Mouse (Mus musculus) CD4-positive, CD25-positive, alpha-beta regulatory T cell, adult 2 months (primary cell): ENCODE measurements around the gene Mapk3.
"Not testable (repeated sequence)": the region's sequence is repeated elsewhere in the genome, so short reads cannot be mapped to it uniquely, and the experiment has no call there.

Experiments used
- DNase-seq: peaks from one replicate; pipeline ENCODE4 v3.0.0-alpha.2; 2012; ENCODE audit warnings: low read depth, low spot score

The Mapk3 gene

GRCm38 (mm10) chr7:126759050-126759671 is at the start of gene Mapk3:
TSS of gene Mapk3 (plus strand) at chr7:126759601.
- peak; percentile 96 for DNase-seq

DNA sequence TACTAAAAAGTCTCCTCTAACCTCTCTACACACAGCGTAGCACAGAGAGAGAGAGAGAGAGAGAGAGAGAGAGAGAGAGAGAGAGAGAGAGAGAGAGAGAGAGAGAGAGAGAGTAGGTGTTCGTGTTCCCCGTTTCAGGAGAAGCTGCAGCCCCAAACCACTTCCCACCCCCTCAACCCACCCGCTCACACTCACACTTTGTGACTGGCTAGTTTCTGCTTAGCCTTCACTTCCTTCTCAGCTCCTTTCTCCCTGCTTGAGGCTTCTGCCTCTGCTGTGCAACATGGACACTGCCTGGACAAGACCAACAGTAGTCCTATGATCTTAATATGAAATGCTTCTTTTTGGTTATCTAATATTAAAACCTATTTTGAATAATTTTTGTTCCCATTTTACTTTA is 49.1 kb upstream of the Mapk3 start:
- no peak for DNase-seq

- no peak for DNase-seq
Measured at GRCm38 (mm10) chr7:126711910-126712309, 47.5 kb upstream of the Mapk3 start.

- no peak for DNase-seq
Measured at GRCm38 (mm10) chr7:126715679-126716078, 43.7 kb upstream of the Mapk3 start.

- no peak for DNase-seq
Measured at GRCm38 (mm10) chr7:126717566-126717965, 41.8 kb upstream of the Mapk3 start.

DNA sequence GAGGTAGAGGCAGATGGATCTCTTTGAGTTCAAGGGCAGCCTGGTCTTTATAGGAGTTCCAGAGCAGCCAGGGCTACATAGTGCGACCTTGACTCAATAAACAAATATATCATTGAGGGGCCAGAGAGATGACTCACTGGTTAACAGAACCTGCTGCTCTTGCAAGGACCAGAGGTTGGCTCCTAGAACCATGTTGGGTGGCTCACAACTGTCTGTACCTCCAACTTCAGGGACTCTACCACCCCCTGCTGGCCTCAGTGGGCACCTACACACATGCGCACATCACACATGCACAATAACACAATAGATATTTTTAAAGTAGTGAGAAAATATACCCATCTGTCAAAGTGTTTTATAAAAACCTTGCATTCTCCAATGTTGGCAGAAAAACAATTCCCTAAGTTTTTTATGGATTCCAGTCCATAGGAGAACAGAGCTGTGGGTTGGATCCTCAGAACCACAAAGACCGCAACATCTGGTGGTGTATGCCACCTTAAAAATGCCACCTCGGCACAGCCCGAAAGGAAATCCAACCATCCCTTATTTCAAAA is 40.5 kb upstream of the Mapk3 start:
- peak; percentile 63 for DNase-seq

- no peak for DNase-seq
Measured at GRCm38 (mm10) chr7:126721635-126722034, 37.8 kb upstream of the Mapk3 start.

GRCm38 (mm10) chr7:126725077-126725476 is 34.3 kb upstream of the Mapk3 start:
- no peak for DNase-seq

GRCm38 (mm10) chr7:126725667-126726066 is 33.7 kb upstream of the Mapk3 start:
- DNase-seq: no peak

GRCm38 (mm10) chr7:126730256-126730789 is 29.1 kb upstream of the Mapk3 start:
- DNase-seq: not testable (repeated sequence)

GRCm38 (mm10) chr7:126736122-126736521 is 23.3 kb upstream of the Mapk3 start:
- DNase-seq: no peak

GRCm38 (mm10) chr7:126739551-126739950 is 19.9 kb upstream of the Mapk3 start:
- DNase-seq: no peak

DNA sequence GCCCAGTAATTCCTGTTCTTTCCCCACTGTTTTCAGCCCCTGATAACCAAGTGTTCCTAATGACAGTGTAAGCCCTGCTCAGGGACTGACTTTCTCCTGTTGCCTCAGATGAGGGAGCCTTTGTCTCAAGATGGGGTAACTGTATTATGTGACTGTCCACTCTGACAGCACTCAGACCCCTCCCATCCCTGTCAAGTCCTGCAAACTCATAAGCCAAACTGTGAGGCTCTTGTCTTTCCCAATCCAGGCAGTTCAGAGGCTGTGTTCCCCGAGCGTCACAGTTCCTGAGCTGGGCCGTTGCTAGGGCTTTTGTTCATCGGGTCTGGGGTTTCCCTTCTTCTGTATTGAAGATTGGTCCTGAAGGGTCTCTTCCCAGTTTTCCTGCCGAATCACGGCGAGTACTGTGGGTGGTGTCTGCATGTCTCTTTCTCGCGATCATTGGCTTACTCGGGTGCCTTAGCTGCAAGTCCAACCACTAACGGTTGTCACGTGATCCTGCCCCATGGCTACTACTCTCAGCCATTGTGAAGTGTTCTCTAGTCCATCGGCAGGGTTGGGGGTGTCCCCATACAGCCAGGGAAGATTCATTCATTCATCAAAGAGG is 19.2 kb upstream of the Mapk3 start:
- DNase-seq: no peak

- no peak for DNase-seq
Measured at GRCm38 (mm10) chr7:126740977-126741376, 18.4 kb upstream of the Mapk3 start.

GRCm38 (mm10) chr7:126741452-126741851 is 17.9 kb upstream of the Mapk3 start:
- DNase-seq: no peak

GRCm38 (mm10) chr7:126741964-126742482 is 17.4 kb upstream of the Mapk3 start:
- DNase-seq: no peak

DNA sequence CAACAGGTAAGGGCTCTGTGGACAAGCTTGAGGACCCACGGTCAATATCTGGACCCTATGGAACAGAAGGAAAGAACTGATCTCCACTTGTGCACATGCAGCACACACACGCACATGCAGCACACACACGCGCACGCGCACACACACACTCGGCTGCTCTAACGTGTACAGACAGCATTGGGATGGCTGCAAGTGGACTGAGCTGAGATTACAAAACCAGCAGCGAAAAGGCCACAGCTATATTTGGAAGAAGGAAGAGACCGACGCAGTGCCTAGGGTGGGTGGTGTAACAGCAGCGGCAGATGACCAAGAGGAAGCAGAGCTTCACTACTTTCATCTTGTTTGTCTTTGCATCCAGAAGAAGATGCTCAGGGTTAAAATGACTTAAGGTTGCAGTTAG is 13.3 kb upstream of the Mapk3 start:
- DNase-seq: no peak

DNA sequence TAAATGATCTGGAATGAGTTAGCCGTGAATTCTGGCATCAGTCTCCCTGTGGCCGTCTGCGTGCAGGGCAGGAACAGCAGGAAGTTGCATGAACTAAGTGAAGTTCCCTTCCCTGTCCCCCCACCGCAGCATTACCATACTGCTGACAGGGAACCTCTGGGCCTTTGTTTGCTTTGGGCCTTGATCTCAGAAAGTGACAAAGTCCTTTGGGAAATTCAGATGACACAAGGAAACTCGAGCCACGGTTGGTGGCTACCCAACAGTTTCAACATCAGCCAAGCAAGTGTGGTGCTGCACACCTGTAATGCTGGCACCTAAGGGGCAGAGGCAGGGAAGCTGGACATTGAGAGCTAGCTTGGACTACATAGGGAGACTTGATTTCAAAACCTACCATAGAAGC is 12.6 kb upstream of the Mapk3 start:
- no peak for DNase-seq

GRCm38 (mm10) chr7:126748824-126749223 is 10.6 kb upstream of the Mapk3 start:
- no peak for DNase-seq

DNA sequence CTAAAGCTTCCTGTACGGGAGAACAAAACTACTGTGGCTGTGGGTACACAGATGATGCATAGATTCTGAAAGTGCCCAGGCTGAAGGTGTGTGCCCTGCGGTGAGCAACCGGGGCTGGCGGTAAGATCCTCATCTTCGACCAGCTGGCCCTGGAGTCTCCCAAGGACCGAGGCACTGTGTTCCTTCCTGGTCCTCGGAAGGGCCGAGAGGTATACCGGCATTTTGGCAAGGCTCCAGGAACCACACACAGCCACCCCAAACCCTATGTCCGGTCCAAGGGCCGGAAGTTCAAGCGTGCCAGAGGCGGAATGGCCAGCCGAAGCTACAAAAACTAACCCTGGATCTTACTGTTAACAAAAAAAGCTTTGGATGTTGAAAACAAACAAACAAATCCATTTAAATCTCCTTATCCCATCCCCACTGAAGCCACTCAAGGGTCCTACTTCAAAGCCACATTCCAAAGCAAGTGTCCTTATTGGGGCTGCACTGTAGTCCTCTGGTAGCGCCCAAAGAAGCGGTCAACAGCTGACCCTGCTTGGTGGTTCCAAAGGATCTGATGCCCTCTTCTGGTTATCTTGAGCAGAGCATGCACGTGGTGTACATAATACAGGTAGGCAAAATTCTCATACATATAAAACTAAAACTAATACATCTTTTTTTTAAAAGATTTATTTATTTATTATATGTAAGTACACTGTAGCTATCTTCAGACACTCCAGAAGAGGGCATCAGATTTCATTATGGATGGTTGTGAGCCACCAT is 9.6 kb upstream of the Mapk3 start:
- no peak for DNase-seq

- peak; percentile 81 for DNase-seq
Measured at GRCm38 (mm10) chr7:126754866-126755265, 4.5 kb upstream of the Mapk3 start.

DNA sequence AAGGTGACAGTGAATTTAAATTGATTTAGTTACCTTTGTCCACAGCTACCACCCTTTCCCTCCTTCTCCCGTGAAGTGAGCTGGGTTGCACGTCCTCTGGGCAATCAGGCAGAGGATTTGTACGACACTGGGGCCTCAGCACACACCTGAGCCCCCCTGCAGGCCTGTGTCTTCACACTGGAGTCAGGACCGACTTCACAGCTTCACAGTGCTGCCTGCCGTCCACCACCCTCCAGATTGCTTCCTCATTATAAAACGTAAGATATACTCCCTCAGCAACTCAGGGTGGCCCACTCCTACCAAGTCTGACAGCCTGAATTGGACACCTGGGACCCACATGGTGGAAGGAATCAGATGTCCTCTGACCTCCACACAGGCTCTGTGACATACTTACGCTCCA is 862 bp upstream of the Mapk3 start:
- DNase-seq: peak; percentile 8
